Mouse (Mus musculus): Measurements from ENCODE around the gene Foxn4. TPM values are rescaled to one million over a fixed set of nuclear protein-coding genes. Genes with fewer than 3 reads are reported as not detected.

Foxn4 gene
- polyA plus RNA-seq, 1 experiment from 2014 or later = 0.60 TPM

DNA sequence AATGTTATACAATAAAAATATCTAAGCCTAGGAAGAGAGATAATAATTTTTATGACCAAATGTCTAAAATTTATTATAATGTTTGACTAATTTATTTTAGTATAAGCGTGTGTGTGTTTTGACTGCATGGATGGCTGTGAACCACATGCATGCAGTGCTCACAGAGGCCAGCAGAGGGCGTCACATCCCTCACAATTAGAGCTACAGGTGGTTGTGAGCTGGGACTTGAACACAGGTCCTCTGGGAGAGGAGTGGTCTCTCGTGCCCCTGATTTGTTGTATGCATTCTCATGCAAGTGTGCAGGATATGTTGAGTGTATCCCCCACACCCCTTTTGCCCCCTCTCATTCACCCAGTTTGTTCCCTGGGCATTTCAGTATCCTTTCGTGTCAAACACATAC, 12.5 kb upstream of the Foxn4 start:
- H3K4me1 ChIP-seq (replicated peaks; ENCODE audit: control insufficient read depth, insufficient read depth, low read length) = peaks cover 4% of the 10 kb centered on the region; the same call in 1 of the 2 replicates
- no peak overlapping the region for H3K4me3 ChIP-seq (ENCODE audit: low read depth, low read length)
- H3K36me3 ChIP-seq (ENCODE audit: control insufficient read depth, insufficient read depth, low read length) = no peaks in the 10 kb centered on the region
- 86% methylated on average over 4 of the region's 4 CpGs for WGBS
- H3K4me2 ChIP-seq (ENCODE audit: low read depth, low read length, severe bottlenecking) = no peak overlapping the region
- DNase-seq (ENCODE audit: low spot score) (no peak), ATAC-seq (replicated peaks; ENCODE audit: low FRiP score) (no peak)
- no peaks in the 10 kb centered on the region for H3K9me3 ChIP-seq (ENCODE audit: control insufficient read depth, low read length)
- H3K9ac ChIP-seq (ENCODE audit: low read length) = no peak overlapping the region
- no peak overlapping the region for H3K27ac ChIP-seq (ENCODE audit: low read depth, low read length)
- peaks cover 7% of the 10 kb centered on the region; the same call in 1 of the 2 replicates for H3K27me3 ChIP-seq (ENCODE audit: control insufficient read depth, insufficient read depth, low read length)

DNA sequence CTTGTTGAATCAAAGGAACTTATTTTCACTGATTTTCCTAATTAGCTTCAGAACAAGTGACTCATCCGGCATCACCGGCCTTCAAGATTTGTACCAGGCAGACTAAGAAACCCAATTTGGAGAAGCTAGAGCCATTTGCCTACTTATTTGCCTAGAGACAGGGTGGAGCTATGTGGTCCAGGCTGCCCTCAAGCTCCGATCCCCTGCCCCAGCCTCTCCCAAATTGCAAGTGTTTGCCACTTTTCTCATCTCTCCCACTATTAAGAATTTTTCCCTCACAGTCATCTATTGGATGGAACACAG, 11.7 kb upstream of the Foxn4 start:
- Histone ChIP-seq H3K4me3 (ENCODE audit: low read depth, low read length) (no peak overlapping the region), H3K36me3 (ENCODE audit: control insufficient read depth, insufficient read depth, low read length) (no peaks in the 10 kb centered on the region), H3K4me2 (ENCODE audit: low read depth, low read length, severe bottlenecking) (no peak overlapping the region), H3K9ac (ENCODE audit: low read length) (no peak overlapping the region), H3K27me3 (ENCODE audit: control insufficient read depth, insufficient read depth, low read length) (peaks cover 9% of the 10 kb centered on the region; the same call in 1 of the 2 replicates), H3K4me1 (replicated peaks; ENCODE audit: control insufficient read depth, insufficient read depth, low read length) (peaks cover 4% of the 10 kb centered on the region; the same call in 1 of the 2 replicates), H3K9me3 (ENCODE audit: control insufficient read depth, low read length) (no peaks in the 10 kb centered on the region), H3K27ac (ENCODE audit: low read depth, low read length) (no peak overlapping the region)
- no peak for ATAC-seq (replicated peaks; ENCODE audit: low FRiP score)
- WGBS = 74% methylated on average over 3 of the region's 3 CpGs
- no peak for DNase-seq (ENCODE audit: low spot score)

DNA sequence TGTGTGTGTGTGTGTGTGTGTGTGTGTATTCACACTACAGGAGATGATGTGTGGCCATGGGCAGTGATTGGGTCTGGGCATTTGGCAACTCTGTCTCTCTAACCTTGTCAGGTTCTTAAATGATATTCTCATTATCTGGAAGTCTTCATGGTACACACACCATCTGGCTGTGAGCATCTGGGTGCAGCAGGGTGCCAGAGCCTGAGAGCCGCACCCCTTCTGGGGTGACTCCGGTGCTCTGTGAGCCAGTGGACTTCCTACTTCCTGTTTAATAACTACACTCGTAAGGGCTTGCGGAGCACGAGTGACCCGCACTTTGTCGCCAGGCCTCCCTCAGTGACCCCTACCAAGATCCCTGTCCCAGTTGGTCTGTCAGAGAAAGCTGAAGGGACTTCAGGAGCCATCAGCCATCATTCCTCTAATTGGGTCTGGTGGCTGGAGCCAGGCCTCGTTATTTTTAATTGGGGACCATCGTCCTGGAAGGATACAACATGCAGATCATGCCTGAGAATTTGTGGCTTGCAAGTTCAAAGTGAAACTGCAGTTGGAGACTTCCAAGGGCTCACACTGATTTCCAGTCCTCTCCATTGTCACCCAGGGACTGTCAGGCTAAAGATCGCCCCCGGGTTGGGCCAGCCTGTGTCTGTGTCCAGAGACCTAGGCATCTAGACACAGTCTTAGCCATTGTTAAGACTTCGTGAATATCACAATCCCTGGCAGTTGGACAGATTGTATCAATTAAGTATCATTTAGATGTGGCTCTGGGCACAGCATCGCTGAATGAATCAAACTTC, 11.2 kb upstream of the Foxn4 start:
- Histone ChIP-seq H3K9ac (ENCODE audit: low read length) (no peak overlapping the region), H3K27ac (ENCODE audit: low read depth, low read length) (no peak overlapping the region), H3K9me3 (ENCODE audit: control insufficient read depth, low read length) (no peaks in the 10 kb centered on the region), H3K4me2 (ENCODE audit: low read depth, low read length, severe bottlenecking) (no peak overlapping the region), H3K27me3 (ENCODE audit: control insufficient read depth, insufficient read depth, low read length) (peaks cover 9% of the 10 kb centered on the region; the same call in 1 of the 2 replicates), H3K4me1 (replicated peaks; ENCODE audit: control insufficient read depth, insufficient read depth, low read length) (peaks cover 1% of the 10 kb centered on the region; the same call in 1 of the 2 replicates), H3K4me3 (ENCODE audit: low read depth, low read length) (no peak overlapping the region), H3K36me3 (ENCODE audit: control insufficient read depth, insufficient read depth, low read length) (no peaks in the 10 kb centered on the region)
- 53% methylated on average over 13 of the region's 13 CpGs for WGBS
- no peak for ATAC-seq (replicated peaks; ENCODE audit: low FRiP score)
- DNase-seq (ENCODE audit: low spot score) = no peak

DNA sequence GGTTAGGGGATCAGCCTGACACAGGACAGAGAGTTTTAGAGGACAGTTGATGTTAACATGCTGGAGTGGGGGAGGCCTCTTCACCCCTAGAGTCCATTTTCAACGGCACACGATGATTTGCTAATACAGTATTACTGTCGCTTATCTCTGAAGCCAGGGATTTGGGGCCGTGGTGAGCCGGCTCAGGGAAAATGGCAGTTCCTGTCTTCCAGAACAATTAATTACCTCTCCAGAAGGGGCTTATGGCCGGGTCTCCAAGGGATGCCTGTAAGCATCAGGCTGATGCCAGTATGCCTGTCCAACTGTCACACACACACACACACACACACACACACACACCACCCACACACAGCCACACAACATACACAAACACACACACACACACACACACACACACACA, 8.7 kb upstream of the Foxn4 start:
- Histone ChIP-seq H3K4me1 (replicated peaks; ENCODE audit: control insufficient read depth, insufficient read depth, low read length) (peaks cover 3% of the 10 kb centered on the region; the same call in 1 of the 2 replicates), H3K9ac (ENCODE audit: low read length) (no peak overlapping the region), H3K27ac (ENCODE audit: low read depth, low read length) (no peak overlapping the region; the same call in 1 of the 2 replicates), H3K4me2 (ENCODE audit: low read depth, low read length, severe bottlenecking) (no peak overlapping the region), H3K27me3 (ENCODE audit: control insufficient read depth, insufficient read depth, low read length) (peaks cover 16% of the 10 kb centered on the region), H3K4me3 (ENCODE audit: low read depth, low read length) (no peak overlapping the region), H3K9me3 (ENCODE audit: control insufficient read depth, low read length) (no peaks in the 10 kb centered on the region), H3K36me3 (ENCODE audit: control insufficient read depth, insufficient read depth, low read length) (no peaks in the 10 kb centered on the region)
- no peak for DNase-seq (ENCODE audit: low spot score)
- 71% methylated on average over 6 of the region's 6 CpGs for whole genome bisulfite sequencing
- ATAC-seq (replicated peaks; ENCODE audit: low FRiP score) = no peak

DNA sequence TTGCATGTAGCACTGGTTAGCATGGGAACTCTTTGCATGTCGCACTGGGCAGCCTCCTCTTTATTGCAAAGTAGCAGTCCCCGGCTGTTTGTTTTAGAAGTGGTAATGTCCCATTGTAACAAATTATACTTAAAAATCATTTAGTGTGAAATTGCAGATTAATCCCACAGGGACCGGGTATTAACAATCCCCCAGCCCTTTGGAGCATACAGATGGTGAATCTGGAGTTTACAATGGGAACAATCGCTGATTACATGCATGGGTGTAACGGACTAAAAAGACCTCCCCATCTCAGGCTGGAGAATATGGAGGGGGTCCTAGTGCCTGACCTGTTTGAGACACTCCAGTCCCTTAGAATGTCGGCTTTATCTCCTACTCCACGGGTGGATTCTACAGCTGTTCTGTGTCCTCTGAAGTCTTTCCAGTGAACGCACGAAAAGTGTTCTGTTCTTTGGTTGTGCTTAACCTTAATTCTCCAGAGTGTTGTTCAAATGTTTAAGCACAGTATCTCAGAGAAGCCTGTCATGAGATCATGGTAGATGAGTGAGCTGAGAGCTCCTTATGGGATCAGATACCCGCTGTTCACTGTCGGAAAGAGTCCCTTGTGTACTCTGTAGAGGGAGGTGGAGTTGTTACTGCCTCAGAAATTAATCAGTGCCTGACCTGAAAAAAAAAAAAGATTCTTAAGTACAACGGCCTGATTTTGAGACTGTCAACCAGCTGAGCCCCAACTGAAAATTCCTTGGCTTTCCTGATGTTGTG, 6.0 kb upstream of the Foxn4 start:
- Histone ChIP-seq H3K4me3 (ENCODE audit: low read depth, low read length) (no peak overlapping the region), H3K4me2 (ENCODE audit: low read depth, low read length, severe bottlenecking) (0 out of 2 replicates have a peak overlapping the region, but pooled peaks have one; percentile 24), H3K36me3 (ENCODE audit: control insufficient read depth, insufficient read depth, low read length) (no peaks in the 10 kb centered on the region), H3K9ac (ENCODE audit: low read length) (no peak overlapping the region), H3K4me1 (replicated peaks; ENCODE audit: control insufficient read depth, insufficient read depth, low read length) (peaks cover 5% of the 10 kb centered on the region; the same call in 1 of the 2 replicates), H3K9me3 (ENCODE audit: control insufficient read depth, low read length) (no peaks in the 10 kb centered on the region), H3K27me3 (ENCODE audit: control insufficient read depth, insufficient read depth, low read length) (peaks cover 42% of the 10 kb centered on the region), H3K27ac (ENCODE audit: low read depth, low read length) (no peak overlapping the region)
- ATAC-seq (replicated peaks; ENCODE audit: low FRiP score) (peak; percentile 65), DNase-seq (ENCODE audit: low spot score) (no peak)
- WGBS = 26% methylated on average over 12 of the region's 12 CpGs

DNA sequence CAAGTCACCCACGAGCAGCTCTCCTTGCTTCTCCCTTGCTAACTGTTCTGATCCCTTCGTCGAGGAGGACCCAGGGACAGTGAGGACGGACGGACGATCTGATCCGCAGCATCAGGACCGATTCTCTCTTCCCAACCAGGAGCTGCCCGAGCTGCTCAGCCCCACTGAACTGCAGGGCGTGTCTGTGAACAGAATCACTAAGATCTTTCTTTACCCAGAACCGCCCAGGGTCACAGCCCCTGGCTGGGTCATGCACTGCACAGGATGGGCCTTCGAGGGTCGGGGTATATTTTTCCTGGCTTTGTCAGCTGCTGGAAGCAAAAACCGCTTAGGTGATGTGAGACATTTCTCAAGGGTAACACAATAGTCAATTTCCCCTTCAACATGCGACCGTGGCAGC, 2.4 kb upstream of the Foxn4 start:
- peaks cover 17% of the 10 kb centered on the region for H3K4me1 ChIP-seq (replicated peaks; ENCODE audit: control insufficient read depth, insufficient read depth, low read length)
- 15% methylated on average over 16 of the region's 16 CpGs for WGBS
- no peak for DNase-seq (ENCODE audit: low spot score)

DNA sequence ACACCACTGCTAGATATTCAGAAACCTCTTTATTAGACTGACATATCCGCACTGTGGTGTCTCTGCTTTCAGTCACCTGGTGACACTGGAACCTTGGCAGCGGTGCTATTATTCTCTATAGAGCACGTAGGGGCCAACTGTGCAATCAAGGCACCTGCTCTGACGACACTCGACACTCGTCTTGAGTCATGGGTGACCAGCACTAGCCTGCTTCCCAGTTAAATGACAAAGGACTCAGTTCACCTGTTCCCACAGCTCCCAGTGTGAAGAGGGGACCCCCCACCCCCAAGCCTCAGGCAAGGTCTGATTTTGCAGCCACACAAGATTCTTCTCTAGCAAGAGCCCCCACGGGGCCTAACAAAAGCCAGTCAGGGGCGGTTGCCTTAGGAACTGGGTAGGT, 1.7 kb upstream of the Foxn4 start:
- H3K9me3 ChIP-seq (ENCODE audit: control insufficient read depth, low read length) = no peaks in the 10 kb centered on the region
- H3K4me3 ChIP-seq (ENCODE audit: low read depth, low read length) = no peak overlapping the region
- no peak overlapping the region for H3K27ac ChIP-seq (ENCODE audit: low read depth, low read length)
- H3K9ac ChIP-seq (ENCODE audit: low read length) = no peak overlapping the region
- H3K27me3 ChIP-seq (ENCODE audit: control insufficient read depth, insufficient read depth, low read length) = peaks cover 72% of the 10 kb centered on the region
- DNase-seq (ENCODE audit: low spot score) = no peak
- no peak overlapping the region for H3K4me2 ChIP-seq (ENCODE audit: low read depth, low read length, severe bottlenecking)
- 8% methylated on average over 8 of the region's 8 CpGs for WGBS
- peaks cover 17% of the 10 kb centered on the region for H3K4me1 ChIP-seq (replicated peaks; ENCODE audit: control insufficient read depth, insufficient read depth, low read length)
- no peak for ATAC-seq (replicated peaks; ENCODE audit: low FRiP score)
- H3K36me3 ChIP-seq (ENCODE audit: control insufficient read depth, insufficient read depth, low read length) = no peaks in the 10 kb centered on the region

More for the DNA sequence above, 2.4 kb upstream of the Foxn4 start:
- H3K27ac ChIP-seq (ENCODE audit: low read depth, low read length) = no peak overlapping the region
- no peaks in the 10 kb centered on the region for H3K9me3 ChIP-seq (ENCODE audit: control insufficient read depth, low read length)
- H3K4me3 ChIP-seq (ENCODE audit: low read depth, low read length) = no peak overlapping the region
- H3K36me3 ChIP-seq (ENCODE audit: control insufficient read depth, insufficient read depth, low read length) = no peaks in the 10 kb centered on the region
- no peak overlapping the region for H3K4me2 ChIP-seq (ENCODE audit: low read depth, low read length, severe bottlenecking)
- peaks cover 68% of the 10 kb centered on the region for H3K27me3 ChIP-seq (ENCODE audit: control insufficient read depth, insufficient read depth, low read length)
- no peak overlapping the region for H3K9ac ChIP-seq (ENCODE audit: low read length)
- no peak for ATAC-seq (replicated peaks; ENCODE audit: low FRiP score)

DNA sequence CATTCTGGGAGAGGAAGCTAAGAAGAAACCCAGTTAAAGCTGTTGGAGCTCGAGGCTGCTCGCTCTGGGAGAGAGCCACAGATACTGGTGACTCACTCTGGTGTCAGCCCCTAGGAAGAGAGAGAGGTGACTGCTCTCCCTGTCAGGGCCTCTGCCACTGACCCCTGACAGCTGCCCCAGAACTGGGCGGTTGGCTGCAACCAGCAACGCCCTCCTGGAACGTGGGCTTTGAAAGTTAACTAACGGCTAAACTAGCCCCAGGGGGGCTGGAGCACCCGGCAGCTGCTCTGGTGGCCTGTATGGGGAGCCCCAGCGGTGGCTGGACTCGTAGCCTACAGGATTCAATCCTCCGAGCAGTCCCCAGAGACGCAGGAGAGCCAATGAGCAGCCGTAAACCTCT, 3.6 kb downstream of the Foxn4 start:
- peaks cover 48% of the 10 kb centered on the region for H3K27me3 ChIP-seq (ENCODE audit: control insufficient read depth, insufficient read depth, low read length)
- no peak overlapping the region; the same call in 1 of the 2 replicates for H3K9ac ChIP-seq (ENCODE audit: low read length)
- WGBS = 18% methylated on average over 12 of the region's 12 CpGs
- H3K4me1 ChIP-seq (replicated peaks; ENCODE audit: control insufficient read depth, insufficient read depth, low read length) = peaks cover 12% of the 10 kb centered on the region
- DNase-seq (ENCODE audit: low spot score) (no peak), ATAC-seq (replicated peaks; ENCODE audit: low FRiP score) (no peak)
- no peak overlapping the region for H3K27ac ChIP-seq (ENCODE audit: low read depth, low read length)
- no peaks in the 10 kb centered on the region for H3K36me3 ChIP-seq (ENCODE audit: control insufficient read depth, insufficient read depth, low read length)
- no peak overlapping the region for H3K4me3 ChIP-seq (ENCODE audit: low read depth, low read length)
- H3K9me3 ChIP-seq (ENCODE audit: control insufficient read depth, low read length) = no peaks in the 10 kb centered on the region
- H3K4me2 ChIP-seq (ENCODE audit: low read depth, low read length, severe bottlenecking) = no peak overlapping the region

Measured in forebrain, embryonic 11.5 days (tissue).